Mouse (Mus musculus) hindbrain, postnatal 0 days (tissue): ENCODE data around the gene Ncoa7. TPM values are rescaled to one million over a fixed set of nuclear protein-coding genes. Genes with fewer than 3 reads are reported as not detected.

Experiments
- ATAC-seq: fragments of 200-750 bp; cut with Nextera tagmentation; 2 replicates; pipeline ENCODE4 v1.8.0; 2017; ENCODE audit warnings: mild to moderate bottlenecking, moderate TSS enrichment, moderate library complexity
- DNase-seq: peaks from one replicate; pipeline ENCODE4 v3.0.0-alpha.2; 2015; ENCODE audit warnings: low spot score
- H3K27ac ChIP-seq: fragments of 300-500 bp; sonication (generic); 2 replicates; pipeline ENCODE4 v1.5.1; 2014; ENCODE audit warnings: mild to moderate bottlenecking
- H3K27me3 ChIP-seq: fragments of 300-500 bp; sonication (generic); 2 replicates; pipeline ENCODE4 v1.6.1; 2014; ENCODE audit warnings: low read length, mixed read lengths; ENCODE audit not compliant: insufficient read depth
- H3K36me3 ChIP-seq: fragments of 300-500 bp; sonication (generic); 2 replicates; pipeline ENCODE4 v1.6.1; 2014; ENCODE audit warnings: low read length, mixed read lengths; ENCODE audit not compliant: insufficient read depth
- H3K4me1 ChIP-seq: fragments of 300-500 bp; sonication (generic); 2 replicates; pipeline ENCODE4 v1.6.1; 2014; ENCODE audit warnings: antibody characterized with exemption, low read length, mixed read lengths; ENCODE audit not compliant: insufficient read depth
- H3K4me2 ChIP-seq: fragments of 300-500 bp; sonication (generic); 2 replicates; pipeline ENCODE4 v1.6.1; 2014; ENCODE audit warnings: low read depth, mild to moderate bottlenecking, low read length, moderate library complexity, mixed read lengths
- H3K4me3 ChIP-seq: fragments of 300-500 bp; sonication (generic); 2 replicates; pipeline ENCODE4 v1.5.1; 2014; ENCODE audit warnings: low read length
- H3K9ac ChIP-seq: fragments of 300-500 bp; sonication (generic); replicated peaks from 2 replicates; pipeline ENCODE4 v1.6.1; 2014; ENCODE audit warnings: mild to moderate bottlenecking, low read length, moderate library complexity, mixed read lengths
- H3K9me3 ChIP-seq: fragments of 300-500 bp; sonication (generic); 2 replicates; pipeline ENCODE4 v1.6.1; 2016; ENCODE audit warnings: low read length, mixed read lengths
- CTCF ChIP-seq: IDR thresholded peaks from 2 replicates; pipeline ENCODE4 v1.5.1; 2016; ENCODE audit warnings: antibody characterized with exemption, control low read depth, low read depth
- WGBS: fragments of 180-500 bp; shearing (Covaris S2); extraction: QIAGEN DNeasy Blood & Tissue Kit; methylation state at CpG from one replicate; pipeline ENCODE4 v1.1.7; 2014; 5-methylcytosine and 5-hydroxymethylcytosine counted together
- polyA plus RNA-seq: library from polyadenylated mRNA; unstranded; fragments of >200 nt; fragmentation: Nextera tagmentation; extraction: Ambion mirVana; gene quantifications from 2 replicates; pipeline ENCODE4 v1.2.1, GENCODE M21; 2015
- total RNA-seq: library from RNA; depleted of rRNA; stranded (reverse); fragments of >200 nt; gene quantifications from 2 replicates; pipeline ENCODE4 v1.2.3, GENCODE M21; 2014

Gene Ncoa7
- total and polyA plus RNA-seq, 2 experiments from 2014 or later, result 19.8 to 24.4 TPM

- Histone ChIP-seq H3K27me3 (peaks cover 10% of the 10 kb centered on the region; the same call in 1 of the 2 replicates), H3K4me3 (peak overlapping the region; percentile 70), H3K9ac (peak overlapping the region; percentile 50), H3K4me1 (0 out of 2 replicates have a peak, but pooled peaks cover 11% of the 10 kb centered on the region), H3K36me3 (no peaks in the 10 kb centered on the region), H3K9me3 (no peaks in the 10 kb centered on the region), H3K27ac (peak overlapping the region; percentile 69), H3K4me2 (peak overlapping the region; percentile 66)
- DNase-seq (no peak), ATAC-seq (peak; percentile 60)
- no peak for TF ChIP-seq CTCF
- under 1% methylated on average over 29 of the region's 29 CpGs for WGBS
These were observed 39.1 kb upstream of the Ncoa7 start for GRCm38 (mm10) chr10:30842228-30842627.

GRCm38 (mm10) chr10:30840824-30841223 lies 37.7 kb upstream of the Ncoa7 start:
- Histone ChIP-seq H3K4me1 (0 out of 2 replicates have a peak, but pooled peaks cover 11% of the 10 kb centered on the region), H3K4me3 (no peak overlapping the region), H3K9me3 (no peaks in the 10 kb centered on the region), H3K4me2 (peak overlapping the region; percentile 66), H3K36me3 (no peaks in the 10 kb centered on the region), H3K9ac (no peak overlapping the region), H3K27ac (no peak overlapping the region), H3K27me3 (peaks cover 6% of the 10 kb centered on the region; the same call in 1 of the 2 replicates)
- DNase-seq (no peak), ATAC-seq (no peak)
- no peak for TF ChIP-seq CTCF
- WGBS, result 76% methylated on average over 5 of the region's 5 CpGs

GRCm38 (mm10) chr10:30838188-30838587 lies 35.1 kb upstream of the Ncoa7 start:
- 11% methylated on average over 1 of the region's 1 CpGs for WGBS
- no peak for ATAC-seq
- no peak overlapping the region for H3K9ac ChIP-seq

GRCm38 (mm10) chr10:30825049-30825448 lies 21.9 kb upstream of the Ncoa7 start:
- no peaks in the 10 kb centered on the region for H3K36me3 ChIP-seq
- ATAC-seq, result no peak

More at GRCm38 (mm10) chr10:30838188-30838587, 35.1 kb upstream of the Ncoa7 start:
- peak; percentile 60 for DNase-seq
- no peaks in the 10 kb centered on the region for H3K36me3 ChIP-seq
- no peaks in the 10 kb centered on the region for H3K9me3 ChIP-seq
- no peak overlapping the region for H3K4me2 ChIP-seq
- no peaks in the 10 kb centered on the region for H3K27me3 ChIP-seq
- H3K27ac ChIP-seq, result no peak overlapping the region
- no peak overlapping the region for H3K4me3 ChIP-seq
- H3K4me1 ChIP-seq, result 0 out of 2 replicates have a peak, but pooled peaks cover under 1% of the 10 kb centered on the region
- peak; percentile 68 for TF ChIP-seq CTCF

GRCm38 (mm10) chr10:30810967-30811293 lies 7.8 kb upstream of the Ncoa7 start:
- Histone ChIP-seq H3K4me1 (no peaks in the 10 kb centered on the region), H3K4me3 (peak overlapping the region; percentile 43), H3K36me3 (no peaks in the 10 kb centered on the region), H3K9ac (peak overlapping the region; percentile 40; the same call in 1 of the 2 replicates), H3K9me3 (no peaks in the 10 kb centered on the region), H3K27me3 (no peaks in the 10 kb centered on the region), H3K27ac (0 out of 2 replicates have a peak overlapping the region, but pooled peaks have one; percentile 18), H3K4me2 (peak overlapping the region; percentile 57)
- ATAC-seq (peak; percentile 97), DNase-seq (peak; percentile 94)
- TF ChIP-seq CTCF, result peak; percentile 86
- 5% methylated on average over 11 of the region's 11 CpGs for WGBS

More at GRCm38 (mm10) chr10:30825049-30825448, 21.9 kb upstream of the Ncoa7 start:
- no peak overlapping the region for H3K9ac ChIP-seq
- H3K27ac ChIP-seq, result no peak overlapping the region
- H3K4me1 ChIP-seq, result no peaks in the 10 kb centered on the region
- TF ChIP-seq CTCF, result peak; percentile 77
- no peak overlapping the region for H3K4me2 ChIP-seq
- no peaks in the 10 kb centered on the region for H3K27me3 ChIP-seq
- 7% methylated on average over 1 of the region's 1 CpGs for WGBS
- no peaks in the 10 kb centered on the region for H3K9me3 ChIP-seq
- no peak overlapping the region for H3K4me3 ChIP-seq
- DNase-seq, result peak; percentile 82

GRCm38 (mm10) chr10:30810247-30810966 lies 7.3 kb upstream of the Ncoa7 start:
- Histone ChIP-seq H3K9me3 (no peaks in the 10 kb centered on the region), H3K9ac (peak overlapping the region; percentile 40; the same call in 1 of the 2 replicates), H3K4me1 (no peaks in the 10 kb centered on the region), H3K4me2 (peak overlapping the region; percentile 57), H3K27ac (0 out of 2 replicates have a peak overlapping the region, but pooled peaks have one; percentile 18), H3K36me3 (no peaks in the 10 kb centered on the region), H3K4me3 (peak overlapping the region; percentile 43), H3K27me3 (no peaks in the 10 kb centered on the region)
- DNase-seq, result peak; percentile 49
- 21% methylated on average over 9 of the region's 9 CpGs for WGBS
- ATAC-seq, result peak; percentile 58
- no peak for TF ChIP-seq CTCF
